Mouse (Mus musculus) hindbrain, embryonic 13.5 days (tissue): ENCODE measurements around the gene Pfdn4. TPM values are rescaled to one million over a fixed set of nuclear protein-coding genes. Genes with fewer than 3 reads are reported as not detected.

Experiments
- ATAC-seq: fragments of 200-750 bp; cut with Nextera tagmentation; 2 replicates; pipeline ENCODE4 v1.8.0; 2017; ENCODE audit warnings: moderate TSS enrichment; ENCODE audit not compliant: low FRiP score
- H3K27ac ChIP-seq: fragments of 300-500 bp; sonication (generic); 2 replicates; pipeline ENCODE4 v1.5.1; 2015; ENCODE audit warnings: inconsistent platforms, mild to moderate bottlenecking, moderate library complexity
- H3K27me3 ChIP-seq: fragments of 300-500 bp; sonication (generic); 2 replicates; pipeline ENCODE4 v1.6.1; 2015; ENCODE audit warnings: mild to moderate bottlenecking, inconsistent platforms
- H3K36me3 ChIP-seq: fragments of 300-500 bp; sonication (generic); 2 replicates; pipeline ENCODE4 v1.6.1; 2015; ENCODE audit warnings: mild to moderate bottlenecking, inconsistent platforms
- H3K4me1 ChIP-seq: fragments of 300-500 bp; sonication (generic); replicated peaks from 2 replicates; pipeline ENCODE4 v1.6.1; 2015; ENCODE audit warnings: inconsistent platforms
- H3K4me2 ChIP-seq: fragments of 300-500 bp; sonication (generic); 2 replicates; pipeline ENCODE4 v1.6.1; 2015; ENCODE audit warnings: inconsistent platforms, mild to moderate bottlenecking, moderate library complexity
- H3K4me3 ChIP-seq: fragments of 300-500 bp; sonication (generic); 2 replicates; pipeline ENCODE4 v1.5.1; 2015; ENCODE audit warnings: mild to moderate bottlenecking, inconsistent platforms
- H3K9ac ChIP-seq: fragments of 300-500 bp; sonication (generic); 2 replicates; pipeline ENCODE4 v1.6.1; 2015; ENCODE audit warnings: mild to moderate bottlenecking, inconsistent platforms
- H3K9me3 ChIP-seq: fragments of 300-500 bp; sonication (generic); 2 replicates; pipeline ENCODE4 v1.6.1; 2016; ENCODE audit warnings: inconsistent platforms
- WGBS: fragments of 180-500 bp; shearing (Covaris S2); methylation state at CpG from one replicate; pipeline ENCODE4 v1.1.7; 2015; 5-methylcytosine and 5-hydroxymethylcytosine counted together
- polyA plus RNA-seq: library from polyadenylated mRNA; unstranded; fragments of >200 nt; fragmentation: Nextera tagmentation; extraction: Ambion mirVana; gene quantifications from 2 replicates; pipeline ENCODE4 v1.2.1, GENCODE M21; 2015

Gene Pfdn4
- polyA plus RNA-seq, 1 experiment from 2014 or later: 148 TPM

DNA sequence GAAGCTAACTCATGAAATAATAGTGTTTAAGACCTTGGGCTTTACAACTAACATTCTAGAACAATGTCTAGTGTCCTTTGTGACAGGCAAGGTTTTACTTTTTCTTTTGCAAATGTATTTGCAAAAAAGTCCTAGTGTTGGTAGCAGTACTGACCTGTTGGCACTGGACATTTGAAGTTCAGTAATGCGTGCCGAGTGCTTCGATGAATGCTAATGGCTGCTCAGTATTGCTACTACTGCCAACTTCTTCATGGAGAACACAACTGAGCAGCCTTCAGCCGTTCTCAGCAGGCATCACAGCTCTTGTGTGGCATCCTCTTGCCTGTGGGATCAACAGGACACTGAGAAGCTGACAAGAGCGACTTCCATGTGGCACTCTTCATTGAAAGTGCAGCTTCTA is 22.1 kb upstream of the Pfdn4 start:
- Histone ChIP-seq H3K9ac (no peak overlapping the region), H3K4me3 (no peak overlapping the region), H3K9me3 (no peaks in the 10 kb centered on the region), H3K27ac (no peak overlapping the region), H3K4me2 (no peak overlapping the region), H3K36me3 (no peaks in the 10 kb centered on the region), H3K27me3 (peaks cover 15% of the 10 kb centered on the region; the same call in 1 of the 2 replicates), H3K4me1 (peaks cover 6% of the 10 kb centered on the region)
- ATAC-seq: no peak
- 92% methylated on average over 5 of the region's 5 CpGs for WGBS

DNA sequence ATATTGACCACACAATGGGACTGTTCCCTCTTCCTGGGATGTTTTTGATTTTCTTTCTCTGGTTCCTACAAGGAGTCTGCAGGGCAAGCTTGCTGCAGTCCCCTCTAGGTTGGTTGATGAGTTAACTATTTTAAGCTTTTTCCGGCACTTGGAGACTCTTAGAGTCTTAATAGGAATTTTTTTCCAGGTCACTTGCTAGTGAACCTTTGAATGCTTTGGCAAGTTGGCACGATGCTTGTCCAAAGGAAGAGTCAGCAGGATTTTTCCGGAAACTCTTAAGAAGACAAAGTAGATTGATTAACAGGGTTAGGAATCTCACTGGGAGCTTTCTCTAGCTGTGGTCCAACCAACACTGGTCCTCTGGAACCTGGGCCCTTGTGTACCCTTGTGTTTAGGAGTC is 21.1 kb upstream of the Pfdn4 start:
- H3K27ac ChIP-seq: no peak overlapping the region
- WGBS: 49% methylated on average over 3 of the region's 3 CpGs
- ATAC-seq: no peak
- H3K9ac ChIP-seq: no peak overlapping the region
- H3K4me2 ChIP-seq: no peak overlapping the region
- H3K4me1 ChIP-seq: no peaks in the 10 kb centered on the region
- H3K36me3 ChIP-seq: no peaks in the 10 kb centered on the region
- H3K9me3 ChIP-seq: no peaks in the 10 kb centered on the region
- H3K4me3 ChIP-seq: no peak overlapping the region
- peaks cover 7% of the 10 kb centered on the region; the same call in 1 of the 2 replicates for H3K27me3 ChIP-seq

DNA sequence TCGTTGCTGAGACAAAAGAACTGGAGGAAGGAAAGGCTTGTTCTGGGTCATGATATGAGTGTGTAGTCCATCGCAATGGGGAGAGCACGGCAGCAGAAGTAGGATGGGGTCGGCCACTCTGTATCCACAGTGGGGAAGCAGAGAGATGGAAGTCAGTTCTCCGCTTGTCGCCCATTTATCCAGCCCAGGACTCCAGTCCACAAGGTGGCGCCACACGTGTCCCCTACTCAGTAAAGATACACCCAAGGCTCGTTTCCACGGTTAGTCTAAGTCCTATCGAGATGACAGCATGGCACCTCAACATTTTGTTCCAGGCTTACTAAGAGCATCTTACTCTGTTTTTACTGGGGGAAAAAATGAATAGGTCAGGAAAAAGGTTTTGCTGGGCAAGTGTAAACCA is 20.0 kb upstream of the Pfdn4 start:
- H3K4me1 ChIP-seq: no peaks in the 10 kb centered on the region
- no peak overlapping the region for H3K27ac ChIP-seq
- 84% methylated on average over 11 of the region's 11 CpGs for WGBS
- ATAC-seq: no peak
- H3K36me3 ChIP-seq: no peaks in the 10 kb centered on the region
- no peaks in the 10 kb centered on the region for H3K27me3 ChIP-seq
- H3K4me3 ChIP-seq: no peak overlapping the region
- no peak overlapping the region for H3K4me2 ChIP-seq
- no peaks in the 10 kb centered on the region for H3K9me3 ChIP-seq
- H3K9ac ChIP-seq: no peak overlapping the region

DNA sequence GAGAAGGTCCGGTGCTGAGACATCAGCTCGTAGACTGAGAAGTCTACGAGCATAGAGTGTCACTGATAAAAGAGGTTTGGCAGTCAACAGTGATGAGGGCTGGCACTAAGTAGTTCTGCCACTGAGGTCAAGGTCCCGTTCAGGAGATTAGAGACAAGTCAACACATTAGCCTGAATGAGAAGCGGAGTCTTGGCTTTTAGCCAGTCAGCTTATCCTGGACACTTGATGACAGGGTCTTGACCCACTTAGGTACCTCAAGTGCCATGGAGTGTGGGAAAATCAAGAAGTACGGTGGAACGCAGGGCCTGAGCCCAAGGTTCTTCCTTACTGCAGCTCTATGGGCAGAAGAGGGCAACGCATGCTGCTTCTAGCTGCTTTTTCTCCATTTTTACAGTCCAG is 19.6 kb upstream of the Pfdn4 start:
- no peaks in the 10 kb centered on the region for H3K4me1 ChIP-seq
- H3K27ac ChIP-seq: no peak overlapping the region
- no peaks in the 10 kb centered on the region for H3K27me3 ChIP-seq
- no peak overlapping the region for H3K9ac ChIP-seq
- 86% methylated on average over 8 of the region's 8 CpGs for WGBS
- no peak overlapping the region for H3K4me2 ChIP-seq
- no peak for ATAC-seq
- H3K4me3 ChIP-seq: no peak overlapping the region
- no peaks in the 10 kb centered on the region for H3K36me3 ChIP-seq
- no peaks in the 10 kb centered on the region for H3K9me3 ChIP-seq

DNA sequence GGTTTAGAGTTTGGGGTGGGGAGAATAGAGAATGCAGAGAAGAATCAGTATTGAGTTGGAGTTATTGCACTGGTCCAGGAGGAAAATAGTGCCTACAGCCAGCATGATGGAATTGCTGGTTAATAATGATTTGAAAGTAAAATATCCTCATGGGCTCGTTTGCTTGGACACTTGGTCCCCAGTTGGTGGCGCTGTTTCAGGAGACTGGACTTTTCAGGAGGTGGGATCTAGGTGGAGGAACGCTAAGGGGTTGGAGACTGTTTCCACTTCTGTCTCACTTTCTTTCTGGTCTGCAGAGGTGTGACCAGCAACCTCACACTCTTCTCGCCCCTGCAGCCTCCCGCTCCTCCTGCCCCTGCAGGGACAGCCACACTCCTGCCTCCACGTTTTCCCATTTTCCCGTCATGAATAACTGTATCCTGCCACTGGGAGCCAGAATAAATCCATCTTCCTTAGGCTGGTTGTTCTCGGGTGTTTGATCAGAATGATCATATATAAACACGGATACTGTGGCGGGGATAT is 14.1 kb upstream of the Pfdn4 start:
- Histone ChIP-seq H3K36me3 (no peaks in the 10 kb centered on the region), H3K9me3 (no peaks in the 10 kb centered on the region), H3K9ac (no peak overlapping the region), H3K4me3 (no peak overlapping the region), H3K4me1 (no peaks in the 10 kb centered on the region), H3K4me2 (no peak overlapping the region), H3K27ac (no peak overlapping the region), H3K27me3 (peaks cover 10% of the 10 kb centered on the region; the same call in 1 of the 2 replicates)
- 72% methylated on average over 10 of the region's 10 CpGs for WGBS
- no peak for ATAC-seq

DNA sequence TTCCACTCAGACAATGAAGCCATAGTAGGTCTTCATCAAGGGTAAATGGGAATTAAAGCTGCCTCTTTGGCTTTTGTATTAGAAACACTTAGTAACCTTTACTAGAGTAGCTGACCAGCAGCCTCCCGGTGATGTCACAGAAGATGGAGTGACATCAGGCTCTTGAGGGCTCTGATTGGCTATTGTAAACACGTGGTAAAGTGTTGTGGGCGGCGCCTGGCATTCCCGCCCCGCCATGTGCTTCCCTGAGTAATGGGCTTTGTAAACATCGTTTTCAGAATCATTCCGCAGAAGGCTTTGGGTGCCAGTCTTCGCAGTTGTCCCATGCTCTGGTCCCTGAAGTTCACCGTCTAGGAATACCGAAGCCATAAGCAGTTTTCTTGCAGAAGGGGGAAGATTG is 12.3 kb upstream of the Pfdn4 start:
- 80% methylated on average over 11 of the region's 11 CpGs for WGBS
- Histone ChIP-seq H3K9ac (no peak overlapping the region), H3K36me3 (no peaks in the 10 kb centered on the region), H3K27ac (no peak overlapping the region), H3K4me3 (no peak overlapping the region), H3K27me3 (peaks cover 10% of the 10 kb centered on the region; the same call in 1 of the 2 replicates), H3K4me1 (peaks cover 6% of the 10 kb centered on the region), H3K4me2 (no peak overlapping the region), H3K9me3 (no peaks in the 10 kb centered on the region)
- no peak for ATAC-seq

DNA sequence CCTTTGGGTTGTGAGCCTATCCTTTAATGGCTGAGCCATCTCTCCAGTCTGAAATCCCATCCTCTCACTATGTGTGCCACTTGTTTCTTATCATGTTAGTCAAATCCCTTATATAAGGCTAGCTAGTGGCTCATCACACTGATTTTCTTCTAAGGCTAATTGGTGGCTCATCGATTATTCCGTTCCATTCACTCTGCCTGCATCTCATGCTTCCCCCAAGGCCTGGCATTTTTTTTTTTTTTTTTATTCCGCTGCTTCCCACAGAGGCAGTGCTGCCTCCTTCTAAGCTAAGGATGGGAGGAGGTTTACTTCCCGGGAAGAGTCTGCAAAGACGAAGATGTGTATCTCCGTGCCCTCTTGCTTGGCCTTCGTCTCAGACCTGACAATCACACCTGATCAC is 9.0 kb upstream of the Pfdn4 start:
- peaks cover 6% of the 10 kb centered on the region for H3K4me1 ChIP-seq
- no peaks in the 10 kb centered on the region for H3K9me3 ChIP-seq
- H3K36me3 ChIP-seq: no peaks in the 10 kb centered on the region
- 0 out of 2 replicates have a peak overlapping the region, but pooled peaks have one; percentile 14 for H3K9ac ChIP-seq
- ATAC-seq: no peak
- 49% methylated on average over 7 of the region's 7 CpGs for whole genome bisulfite sequencing
- H3K4me2 ChIP-seq: peak overlapping the region; percentile 23
- H3K4me3 ChIP-seq: no peak overlapping the region
- peaks cover 25% of the 10 kb centered on the region; the same call in 1 of the 2 replicates for H3K27me3 ChIP-seq
- H3K27ac ChIP-seq: peak overlapping the region; percentile 10; the same call in 1 of the 2 replicates

DNA sequence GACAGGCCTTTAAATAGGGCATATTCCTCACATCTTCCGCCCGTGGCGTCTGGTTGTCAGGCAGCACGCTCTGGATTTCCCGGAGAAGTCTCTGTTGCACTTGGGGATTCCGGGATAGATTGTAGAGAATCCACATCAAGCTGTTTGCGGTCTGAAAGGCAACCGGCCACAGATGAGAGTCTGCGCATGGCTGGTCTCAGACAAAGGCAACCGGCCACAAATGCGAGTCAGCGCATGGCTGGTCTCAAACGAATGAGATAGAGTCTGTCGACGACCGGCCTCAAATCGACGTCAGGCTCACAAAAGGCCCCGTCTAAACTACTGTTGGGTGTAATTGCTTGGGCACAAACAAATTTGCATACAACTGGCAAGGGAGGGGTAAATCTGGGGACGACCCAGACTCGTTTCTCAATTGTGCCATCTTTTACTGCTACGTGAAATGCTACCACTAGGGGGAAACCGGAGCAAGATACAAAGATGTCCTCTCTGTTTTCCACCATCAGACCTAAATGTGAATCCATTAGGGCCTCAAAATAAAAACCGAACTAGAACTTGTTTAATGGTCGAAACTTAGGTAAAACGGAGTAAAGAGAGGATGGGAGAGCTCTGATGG is 8.2 kb upstream of the Pfdn4 start:
- peak; percentile 43; the same call in 1 of the 2 replicates for ATAC-seq
- peaks cover 6% of the 10 kb centered on the region for H3K4me1 ChIP-seq
- H3K4me3 ChIP-seq: no peak overlapping the region
- H3K9ac ChIP-seq: no peak overlapping the region
- peak overlapping the region; percentile 23 for H3K4me2 ChIP-seq
- WGBS: 43% methylated on average over 26 of the region's 26 CpGs
- peaks cover 31% of the 10 kb centered on the region for H3K27me3 ChIP-seq
- H3K36me3 ChIP-seq: no peaks in the 10 kb centered on the region
- H3K9me3 ChIP-seq: no peaks in the 10 kb centered on the region
- peak overlapping the region; percentile 10 for H3K27ac ChIP-seq

DNA sequence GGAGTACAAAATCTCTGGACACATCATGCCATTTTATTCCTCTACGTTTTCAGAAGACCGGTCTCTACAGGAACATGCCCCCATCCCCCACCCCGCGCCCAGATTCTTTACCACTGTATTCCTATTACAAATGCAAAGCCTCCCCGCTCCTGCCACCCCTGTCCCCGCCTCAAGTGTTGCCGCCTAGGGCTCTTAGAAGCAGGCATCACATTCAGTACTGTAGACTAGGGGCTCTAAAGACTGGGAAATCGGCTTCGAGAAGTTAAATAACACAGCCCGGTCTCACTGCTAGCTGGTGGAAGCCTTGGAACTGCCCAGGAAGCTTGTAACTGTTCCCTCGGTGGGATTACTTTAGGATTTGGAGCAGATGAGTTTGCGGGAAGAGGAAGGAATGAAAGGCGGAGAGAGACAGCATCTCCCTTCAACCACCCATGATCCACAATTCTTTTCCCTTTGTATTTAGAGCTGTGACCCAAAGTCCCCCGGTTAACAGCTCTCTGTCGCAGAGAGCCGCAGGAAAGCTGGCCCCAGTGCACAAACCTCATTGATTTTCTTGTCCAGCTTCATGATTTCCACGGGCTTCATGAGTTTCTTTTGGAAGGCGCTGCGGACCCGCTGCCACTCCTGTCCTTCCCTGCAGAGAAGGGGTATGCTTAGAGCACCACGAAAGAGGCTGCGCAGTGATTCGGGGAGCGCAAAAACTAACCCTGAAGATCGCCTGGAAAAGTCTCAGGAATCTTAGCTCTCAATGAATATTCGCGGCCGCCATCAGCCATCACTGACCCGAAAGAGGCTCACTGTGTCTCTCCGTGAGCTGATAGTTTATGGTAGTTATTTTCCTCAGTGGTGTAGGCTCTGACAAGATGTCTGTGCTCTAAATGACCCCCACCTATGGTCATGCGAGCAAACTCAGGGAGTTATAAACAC is 1.2 kb upstream of the Pfdn4 start:
- Histone ChIP-seq H3K9ac (no peak overlapping the region), H3K4me3 (no peak overlapping the region), H3K36me3 (no peaks in the 10 kb centered on the region), H3K4me2 (no peak overlapping the region), H3K9me3 (no peaks in the 10 kb centered on the region), H3K27ac (no peak overlapping the region), H3K4me1 (peaks cover 24% of the 10 kb centered on the region), H3K27me3 (peaks cover 89% of the 10 kb centered on the region)
- WGBS: 7% methylated on average over 31 of the region's 31 CpGs
- ATAC-seq: no peak

DNA sequence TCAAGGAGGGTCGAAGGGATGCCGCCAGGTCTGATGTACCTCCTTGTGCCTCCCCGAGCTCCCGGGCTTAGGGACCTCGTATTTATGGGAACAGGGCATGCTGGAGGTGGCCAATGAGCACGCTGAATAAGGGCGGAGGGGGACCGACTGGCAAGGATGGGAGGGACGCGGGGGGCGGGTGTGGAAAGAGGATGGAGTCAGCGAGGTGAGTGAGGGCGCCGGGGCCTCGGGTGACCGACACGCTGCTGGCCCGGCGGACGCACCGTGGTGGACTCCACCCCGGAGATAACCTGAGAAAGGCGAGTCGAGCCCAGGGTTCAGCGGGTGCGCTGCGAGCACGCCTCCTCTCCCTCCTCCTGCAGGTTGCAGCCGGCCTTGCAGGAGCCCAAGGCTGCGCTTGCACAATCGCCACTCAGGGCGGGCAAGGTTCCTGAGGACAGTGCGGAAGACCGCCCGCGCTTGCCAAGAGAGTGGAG is 901 bp downstream of the Pfdn4 start, which contains the start of gene Cyp24a1:
Gene Cyp24a1 (minus strand): TSS at position 55 of the 476 bp plus-strand sequence.
- Histone ChIP-seq H3K4me3 (peak within 1 kb of the TSS; percentile 33), H3K27ac (no peak within 1 kb of the TSS), H3K36me3 (no peaks in the 10 kb centered on the region), H3K4me1 (peaks cover 24% of the 10 kb centered on the region), H3K9ac (peak within 1 kb of the TSS; percentile 55), H3K27me3 (peaks cover 85% of the 10 kb centered on the region), H3K4me2 (peak within 1 kb of the TSS; percentile 52), H3K9me3 (no peaks in the 10 kb centered on the region)
- under 1% methylated on average over 36 of the region's 36 CpGs for WGBS
- ATAC-seq: peak; percentile 43; the same call in 1 of the 2 replicates

DNA sequence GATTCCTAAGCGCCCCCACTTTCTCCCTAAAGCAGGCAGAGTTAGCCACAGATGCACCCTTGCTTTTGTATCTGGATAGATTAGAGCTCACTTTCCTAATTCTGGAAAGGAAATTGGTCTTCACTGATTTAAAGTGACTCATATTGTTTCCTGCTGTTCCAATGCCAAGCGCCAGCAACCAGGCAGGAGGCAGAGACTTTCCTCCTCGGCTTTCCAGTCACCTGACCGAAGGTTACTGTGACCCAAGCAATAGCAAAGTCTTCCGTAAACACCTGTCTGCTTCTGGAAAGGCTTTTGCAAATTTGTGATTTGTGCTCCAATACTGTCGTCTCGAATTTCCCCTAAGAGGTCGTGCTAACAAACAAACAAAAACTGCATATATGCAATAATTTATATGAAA is 1.8 kb downstream of the Pfdn4 start:
- 27% methylated on average over 8 of the region's 8 CpGs for WGBS

DNA sequence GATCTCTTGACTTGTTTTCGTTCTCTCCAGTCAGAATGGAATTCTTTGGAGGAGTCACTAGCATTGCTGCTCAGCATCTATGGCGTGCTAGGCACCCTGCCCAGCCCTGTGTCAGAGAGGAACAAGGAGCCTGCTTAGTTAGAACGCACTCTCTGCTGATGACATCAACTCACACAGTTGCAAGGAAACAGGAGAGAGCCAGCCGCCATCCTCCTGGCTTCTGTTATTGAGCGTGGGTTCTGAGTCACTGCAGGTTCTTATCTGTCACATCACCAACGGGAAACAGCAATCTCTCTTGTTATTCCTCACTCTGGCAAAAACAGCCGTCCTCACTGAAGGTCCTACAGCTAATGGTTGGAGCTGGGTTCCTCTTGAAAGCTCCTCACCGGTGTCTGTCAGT is 7.1 kb downstream of the Pfdn4 start:
- Histone ChIP-seq H3K27ac (no peak overlapping the region), H3K4me2 (no peak overlapping the region), H3K36me3 (no peaks in the 10 kb centered on the region), H3K9me3 (no peaks in the 10 kb centered on the region), H3K27me3 (peaks cover 40% of the 10 kb centered on the region), H3K4me1 (peaks cover 5% of the 10 kb centered on the region), H3K4me3 (no peak overlapping the region), H3K9ac (no peak overlapping the region)
- no peak for ATAC-seq
- WGBS: 74% methylated on average over 8 of the region's 8 CpGs

More for the DNA sequence above, 1.8 kb downstream of the Pfdn4 start:
- Histone ChIP-seq H3K4me1 (peaks cover 24% of the 10 kb centered on the region), H3K9me3 (no peaks in the 10 kb centered on the region), H3K27ac (no peak overlapping the region), H3K4me3 (no peak overlapping the region), H3K4me2 (no peak overlapping the region), H3K27me3 (peaks cover 83% of the 10 kb centered on the region), H3K9ac (no peak overlapping the region), H3K36me3 (no peaks in the 10 kb centered on the region)
- ATAC-seq: no peak
